Mouse (Mus musculus): Measurements from ENCODE around the gene Acvrl1.
A peak's percentile ranks its signal among the peaks of the same experiment; 100 is the strongest.

The Acvrl1 gene

DNA sequence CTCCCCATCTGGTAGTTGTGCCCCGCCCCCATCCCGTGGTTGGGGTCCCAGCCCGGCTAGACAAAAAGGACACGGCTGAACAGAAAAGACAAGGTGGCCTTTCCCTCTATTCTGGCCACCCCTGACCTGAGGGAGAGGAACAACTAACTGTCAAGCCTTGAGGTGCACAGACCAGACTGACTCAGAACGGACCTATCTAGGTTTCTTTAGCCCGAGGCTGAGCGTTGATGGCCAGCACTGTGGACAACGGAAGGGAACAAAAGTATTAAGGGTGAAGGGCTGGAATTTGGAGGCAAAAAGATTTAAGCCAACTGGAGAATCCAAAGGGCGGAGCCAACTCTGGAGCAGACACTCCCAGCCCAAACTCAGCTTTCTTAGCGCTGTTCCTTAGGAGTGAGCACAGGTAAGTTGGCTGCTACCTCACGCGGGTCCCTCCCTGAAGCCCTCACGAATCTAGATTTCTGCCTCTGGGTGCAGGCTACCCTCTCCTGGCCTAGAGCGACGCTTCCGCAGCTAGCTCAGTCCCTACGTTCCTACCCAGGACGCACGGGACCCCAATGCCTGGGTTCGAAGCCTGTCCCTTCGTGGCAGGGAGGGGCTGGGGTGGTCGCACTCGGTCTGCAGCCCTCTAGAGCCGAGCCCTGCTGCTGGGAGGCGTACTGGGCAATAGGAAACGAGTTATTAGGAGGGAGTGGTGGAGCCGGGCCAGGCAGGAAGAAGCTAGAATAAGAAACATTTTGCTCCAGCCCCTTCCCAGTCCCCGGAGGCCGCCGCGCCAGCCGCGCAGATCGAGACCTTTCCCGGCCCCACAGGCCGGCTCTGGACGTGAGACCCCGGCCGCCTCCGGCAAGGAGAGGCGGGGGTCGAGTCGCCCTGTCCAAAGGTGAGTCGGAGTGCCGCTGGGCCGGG lies at the start of gene Acvrl1:
Gene Acvrl1 (plus strand): TSS at position 342 of the 909 bp plus-strand sequence.
- DNase-seq (ENCODE audit: low spot score in 2 of 2) = no peak

DNA sequence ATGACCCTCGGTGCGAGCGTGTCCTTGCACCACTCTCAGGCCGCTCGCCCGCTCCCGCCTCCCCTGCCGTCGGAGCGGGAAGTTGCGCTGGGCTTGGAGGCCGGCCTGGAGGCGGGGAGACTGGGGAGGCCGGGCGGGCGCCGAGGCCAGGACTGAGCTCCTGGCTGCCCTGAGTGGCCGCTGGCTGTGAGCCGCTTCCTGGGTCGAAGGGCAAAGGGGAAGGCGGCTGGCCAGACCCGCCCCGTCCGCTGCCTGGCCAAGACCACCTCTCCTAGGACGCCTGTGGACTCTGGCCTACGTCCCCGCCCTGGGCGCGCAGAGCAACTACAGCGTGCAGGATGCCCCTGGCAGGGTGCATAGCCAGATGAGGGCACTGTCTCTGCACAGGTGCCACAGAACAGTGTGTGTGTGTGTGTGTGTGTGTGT lies 49.6 kb upstream of the Acvrl1 start:
- peak; percentile 47 to 59 for DNase-seq (ENCODE audit: low spot score in 2 of 2)

DNA sequence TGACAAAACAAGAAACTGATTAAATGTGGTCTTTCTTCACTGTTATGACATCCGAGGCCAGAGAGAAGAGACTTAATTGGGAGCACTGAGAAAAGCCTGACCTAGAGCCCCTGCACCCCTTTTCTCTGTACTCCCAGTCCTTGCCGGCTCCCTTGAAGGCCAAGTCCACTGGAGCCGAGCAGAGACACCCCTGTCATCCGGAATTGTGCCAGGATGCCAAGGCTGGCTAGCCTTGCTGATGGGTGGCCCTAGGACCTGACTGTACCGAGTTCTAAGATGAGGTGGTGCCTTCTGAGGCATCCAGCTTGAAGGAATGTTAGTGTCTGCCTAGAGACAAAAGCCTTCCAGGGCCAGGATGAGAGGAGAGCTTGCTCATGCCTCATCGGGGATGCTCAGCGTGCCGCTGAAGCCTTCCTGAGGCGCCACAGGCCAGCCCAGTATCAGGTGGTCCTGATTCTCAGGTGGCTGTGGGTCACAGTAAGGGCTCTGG lies 48.2 kb upstream of the Acvrl1 start:
- DNase-seq (ENCODE audit: low spot score in 2 of 2) = no peak

DNA sequence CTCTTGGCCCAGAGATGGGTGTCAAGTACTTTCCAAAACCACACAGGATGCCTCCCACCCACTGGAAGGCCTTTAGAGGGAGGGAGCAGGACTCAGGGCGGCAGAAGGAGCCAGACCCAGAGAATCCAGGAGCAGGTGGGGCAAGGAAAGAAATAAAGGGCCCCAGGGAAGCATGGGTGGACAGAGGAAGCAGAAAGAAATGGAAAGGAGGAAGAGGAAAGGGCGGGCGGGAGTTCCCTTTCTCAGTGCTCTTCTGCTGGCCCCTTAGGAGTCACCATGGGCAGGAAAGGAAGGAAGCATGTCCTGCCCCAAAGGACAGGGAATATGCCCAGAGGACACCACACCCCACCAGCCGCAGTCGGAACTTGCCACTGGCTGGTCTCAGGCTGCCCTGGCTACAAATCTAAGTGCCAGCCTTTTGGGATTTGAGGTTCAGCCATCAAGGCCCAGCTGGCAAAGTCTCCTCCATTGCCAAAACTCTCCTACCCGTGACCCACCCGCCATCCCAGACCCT lies 47.2 kb upstream of the Acvrl1 start:
- no peak for DNase-seq (ENCODE audit: low spot score in 2 of 2)

DNA sequence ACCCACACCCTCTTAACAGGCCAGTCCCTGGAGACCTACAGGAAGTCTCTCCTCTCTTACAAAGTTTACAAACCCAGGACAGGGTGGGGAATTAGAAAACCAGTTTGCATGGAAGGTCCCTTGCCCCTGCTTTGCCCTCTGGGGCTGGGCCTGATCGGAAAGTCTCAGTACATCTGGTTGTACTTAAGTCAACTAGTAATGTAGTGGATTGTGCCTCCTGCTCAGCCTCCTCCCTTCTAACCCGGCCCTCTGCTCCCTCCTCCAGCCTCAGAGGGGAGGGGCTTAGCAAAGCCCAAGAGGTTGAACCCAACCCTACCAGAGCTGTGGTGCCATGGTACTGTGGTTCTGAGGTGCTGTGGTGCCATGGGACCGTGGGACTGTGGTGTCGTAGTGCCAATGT lies 46.1 kb upstream of the Acvrl1 start:
- no peak for DNase-seq (ENCODE audit: low spot score in 2 of 2)

DNA sequence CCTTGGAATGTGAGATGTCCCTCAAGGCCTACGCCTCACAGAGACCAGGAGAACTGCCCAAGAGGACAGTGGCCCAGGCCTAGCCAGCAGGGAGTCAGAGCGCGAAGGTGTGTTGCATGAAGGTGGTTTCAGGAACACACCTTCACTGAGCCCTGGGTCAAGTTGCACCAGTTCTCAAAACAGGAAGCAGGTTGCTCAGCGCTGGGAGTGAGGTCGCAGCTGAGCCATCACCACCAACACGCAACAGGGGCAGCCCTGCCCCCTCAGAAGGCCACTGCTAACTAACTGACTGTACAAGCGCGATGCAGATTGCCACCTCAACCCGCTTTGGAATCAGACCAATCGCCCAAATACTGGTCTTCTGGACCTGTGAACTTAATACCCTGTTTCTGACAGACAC lies 43.8 kb upstream of the Acvrl1 start:
- no peak for DNase-seq (ENCODE audit: low spot score in 2 of 2)

DNA sequence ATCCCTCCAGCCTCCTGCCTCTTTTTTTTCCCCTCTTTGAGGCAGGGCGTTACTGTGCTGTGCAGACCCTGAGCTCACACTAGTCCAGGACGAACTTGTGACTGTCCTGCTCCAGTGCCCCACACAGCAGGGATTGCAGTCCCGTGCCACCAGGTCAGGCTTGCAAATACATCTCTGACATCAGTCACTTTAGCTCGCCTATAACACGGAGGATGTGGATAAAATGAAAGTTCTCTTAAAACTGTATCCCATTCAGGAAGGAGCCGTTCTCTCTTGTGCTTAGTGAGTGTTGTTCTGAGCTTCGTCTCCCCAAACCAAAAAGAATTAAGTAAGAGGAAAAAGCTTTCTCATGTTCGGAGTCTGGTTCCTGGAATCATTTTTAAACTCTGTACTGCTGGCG lies 41.9 kb upstream of the Acvrl1 start:
- no peak for DNase-seq (ENCODE audit: low spot score in 2 of 2)

DNA sequence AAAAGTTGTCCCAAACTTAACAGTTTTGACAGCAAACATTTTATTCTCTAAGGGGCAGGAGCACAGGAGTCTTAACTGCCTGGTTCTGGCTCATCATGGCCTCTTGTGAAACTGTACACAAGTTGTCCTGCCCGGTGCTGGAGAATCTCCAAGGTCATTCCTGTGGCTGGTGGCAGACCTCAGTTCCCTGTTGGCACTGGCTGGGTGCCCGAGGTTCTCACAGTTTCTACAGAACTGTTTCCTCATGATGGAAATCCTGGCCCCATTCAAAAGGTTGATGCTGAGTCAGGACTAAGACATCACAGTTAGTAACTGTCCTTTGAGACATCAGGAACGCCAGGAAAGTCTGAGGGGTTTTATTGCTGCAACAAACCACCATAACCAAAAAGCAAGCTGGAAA lies 41.4 kb upstream of the Acvrl1 start:
- no peak for DNase-seq (ENCODE audit: low spot score in 2 of 2)

DNA sequence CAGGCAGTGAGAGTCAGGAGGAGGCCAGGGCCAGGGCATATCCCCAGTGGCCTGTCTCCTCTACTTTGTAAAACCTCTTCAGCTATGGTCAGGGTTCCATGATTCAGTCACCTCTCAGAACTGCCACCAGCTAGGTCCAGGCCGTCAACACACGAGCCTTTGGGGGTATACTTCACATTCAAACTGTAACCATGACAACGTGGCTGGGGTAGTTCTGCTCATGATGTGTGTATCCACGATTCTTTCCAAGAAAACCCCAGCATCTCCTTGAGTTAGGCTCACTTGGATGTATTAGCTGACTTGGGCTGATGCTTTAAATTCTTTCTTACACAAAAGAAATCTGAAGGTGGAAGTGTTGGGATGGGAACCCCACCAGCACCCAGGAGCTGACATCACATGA lies 40.0 kb upstream of the Acvrl1 start:
- no peak for DNase-seq (ENCODE audit: low spot score in 2 of 2)

DNA sequence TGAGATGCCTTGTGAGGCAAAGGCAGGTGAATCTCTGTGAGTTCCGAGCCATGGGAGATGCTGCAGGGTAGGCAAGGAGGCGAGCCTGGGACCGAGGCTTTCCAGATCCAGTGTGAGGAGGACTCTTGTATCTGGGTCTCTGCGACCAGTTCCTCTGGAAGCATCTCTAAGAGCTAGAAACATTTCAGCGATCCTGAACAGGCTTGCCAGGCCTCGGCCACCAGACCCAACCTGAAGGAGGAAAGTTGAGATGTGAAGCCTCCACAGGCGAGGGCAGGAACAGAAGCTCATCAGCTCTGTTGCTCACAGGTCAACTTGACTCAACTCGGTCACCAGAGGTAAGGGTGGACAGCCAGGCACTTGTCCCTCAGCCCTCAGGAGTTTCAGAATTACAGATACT lies 36.8 kb upstream of the Acvrl1 start:
- DNase-seq (ENCODE audit: low spot score in 2 of 2) = no peak

DNA sequence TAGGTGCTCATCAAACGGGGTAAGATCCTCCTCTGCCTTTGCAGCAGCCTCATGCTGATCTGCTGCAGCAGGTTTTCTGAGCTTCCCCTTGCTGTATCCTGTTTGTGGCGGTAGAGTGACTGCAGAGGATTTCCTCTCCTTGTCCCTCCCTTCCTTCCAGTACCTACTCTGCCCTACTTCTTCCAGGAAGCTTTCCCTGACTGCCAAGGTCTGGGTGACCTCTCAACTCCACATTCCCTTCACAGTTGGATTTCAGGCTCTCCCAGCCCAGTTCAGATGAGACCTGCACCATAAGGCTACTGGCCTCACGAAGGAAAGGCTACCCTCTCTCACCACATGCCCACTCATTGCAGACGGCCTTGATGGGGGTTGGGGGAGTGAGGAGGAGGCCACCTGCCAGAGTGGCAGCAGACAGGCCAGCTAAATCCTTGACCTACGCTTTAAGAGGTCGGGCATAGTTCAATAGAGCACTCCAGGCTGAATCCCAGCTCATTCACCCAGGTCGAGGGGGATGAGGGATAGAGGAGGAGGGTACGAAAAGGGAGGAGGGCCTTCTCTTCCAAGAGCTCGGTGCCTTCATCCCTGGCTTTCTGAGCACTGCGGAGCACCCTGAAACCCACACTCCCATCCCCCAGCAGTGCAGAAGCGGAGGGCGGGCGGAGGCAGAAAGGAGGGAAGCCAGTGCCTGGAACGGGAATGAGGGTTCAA lies 36.0 kb upstream of the Acvrl1 start:
- no peak for DNase-seq (ENCODE audit: low spot score in 2 of 2)

DNA sequence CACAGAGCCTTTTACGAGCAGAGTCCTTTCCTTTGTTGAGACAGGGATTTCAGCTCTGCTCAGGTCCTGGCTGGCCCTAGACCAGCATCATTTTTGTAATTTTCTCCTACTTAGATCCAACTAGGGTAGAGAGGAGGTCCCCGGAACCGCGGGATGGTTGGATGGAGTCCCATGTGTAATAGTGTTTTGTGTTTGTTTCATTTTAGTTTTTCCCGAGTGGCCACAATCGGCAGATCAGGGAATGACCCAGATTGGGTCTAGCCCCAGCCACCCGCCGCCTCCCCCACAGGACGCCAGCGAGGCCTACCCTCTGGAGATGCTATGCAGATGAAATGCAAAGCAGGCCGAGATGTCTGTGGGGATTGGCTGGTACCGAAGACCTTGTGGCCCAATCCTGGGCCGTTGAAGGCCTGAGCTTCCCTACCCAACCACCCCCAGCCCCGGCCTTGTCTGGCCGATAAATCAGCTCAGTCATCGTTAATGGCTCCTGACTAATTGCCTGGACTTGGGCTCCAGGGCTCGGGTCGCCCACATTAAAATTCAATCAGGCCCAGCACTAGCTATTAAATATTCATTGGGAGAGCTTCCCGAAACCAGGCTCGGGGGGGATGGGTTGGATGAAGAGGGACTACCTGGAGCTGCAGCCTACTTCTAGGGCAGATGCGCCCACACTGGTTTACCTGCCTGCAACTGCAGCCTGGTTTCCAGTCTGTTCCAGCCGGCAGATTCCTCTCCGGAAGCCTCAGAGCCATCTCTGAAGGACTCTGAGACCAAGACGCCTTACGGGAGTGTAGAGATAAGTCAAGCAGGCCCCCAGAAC lies 35.3 kb upstream of the Acvrl1 start:
- no peak for DNase-seq (ENCODE audit: low spot score in 2 of 2)

DNA sequence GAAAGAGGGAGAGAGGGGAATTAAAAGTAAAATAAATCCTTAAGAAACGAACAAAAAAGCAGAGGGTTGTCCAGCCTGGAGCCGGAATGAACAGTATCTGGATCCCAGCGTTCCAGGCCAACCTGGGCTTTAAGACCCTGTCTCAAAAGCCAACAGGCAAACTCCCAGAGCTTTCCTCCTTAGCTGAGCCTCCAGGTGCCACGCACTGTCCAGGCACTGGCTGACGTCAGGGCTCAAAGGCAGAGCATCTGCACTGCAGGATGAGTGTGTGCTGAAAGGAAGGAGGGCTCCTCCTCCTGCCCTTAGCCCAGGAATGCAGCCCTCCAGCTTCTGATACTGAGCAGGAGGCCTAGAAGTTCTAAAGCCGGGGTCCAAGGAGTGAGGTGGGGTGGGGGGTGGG lies 34.3 kb upstream of the Acvrl1 start:
- DNase-seq (ENCODE audit: low spot score in 2 of 2) = no peak

DNA sequence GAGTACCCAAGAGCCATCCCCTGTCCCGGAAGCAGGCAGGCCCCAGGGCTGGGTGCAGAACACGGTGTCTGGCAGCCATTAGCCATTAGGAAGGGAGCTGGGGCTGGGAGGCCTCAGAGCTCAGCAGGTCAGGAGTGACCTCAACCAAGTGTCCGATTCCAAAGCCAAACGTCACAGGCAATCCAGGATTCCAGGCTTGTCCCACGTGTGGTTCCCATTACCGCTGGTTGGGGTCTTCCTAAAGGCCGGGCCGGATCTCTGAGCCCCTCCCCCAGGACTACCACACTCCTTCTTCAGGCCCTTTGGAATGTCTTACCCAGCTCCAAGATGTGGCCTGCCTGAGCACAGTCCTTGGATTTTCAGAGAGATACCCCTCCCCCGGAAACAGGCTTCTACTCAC lies 33.3 kb upstream of the Acvrl1 start:
- no peak for DNase-seq (ENCODE audit: low spot score in 2 of 2)

DNA sequence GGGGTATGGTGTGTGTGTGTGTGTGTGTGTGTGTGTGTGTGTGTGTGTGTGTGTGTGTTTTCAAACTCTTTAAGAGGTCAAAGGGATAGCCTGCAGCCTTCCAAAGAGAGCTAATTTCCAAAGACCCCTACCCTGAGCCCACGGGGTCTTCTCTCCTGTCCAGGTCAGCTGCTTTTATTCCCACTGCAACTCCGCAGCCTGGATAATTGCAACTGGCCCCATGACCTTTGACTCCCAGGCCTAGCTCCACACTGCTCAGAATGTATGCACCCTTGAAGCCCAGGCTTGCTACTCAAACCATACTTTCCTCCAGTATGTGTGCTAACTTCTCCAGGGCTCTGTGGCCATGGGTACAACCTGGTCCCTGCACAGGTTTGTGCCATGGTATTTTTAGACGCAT lies 32.9 kb upstream of the Acvrl1 start:
- DNase-seq (ENCODE audit: low spot score in 2 of 2) = no peak

DNA sequence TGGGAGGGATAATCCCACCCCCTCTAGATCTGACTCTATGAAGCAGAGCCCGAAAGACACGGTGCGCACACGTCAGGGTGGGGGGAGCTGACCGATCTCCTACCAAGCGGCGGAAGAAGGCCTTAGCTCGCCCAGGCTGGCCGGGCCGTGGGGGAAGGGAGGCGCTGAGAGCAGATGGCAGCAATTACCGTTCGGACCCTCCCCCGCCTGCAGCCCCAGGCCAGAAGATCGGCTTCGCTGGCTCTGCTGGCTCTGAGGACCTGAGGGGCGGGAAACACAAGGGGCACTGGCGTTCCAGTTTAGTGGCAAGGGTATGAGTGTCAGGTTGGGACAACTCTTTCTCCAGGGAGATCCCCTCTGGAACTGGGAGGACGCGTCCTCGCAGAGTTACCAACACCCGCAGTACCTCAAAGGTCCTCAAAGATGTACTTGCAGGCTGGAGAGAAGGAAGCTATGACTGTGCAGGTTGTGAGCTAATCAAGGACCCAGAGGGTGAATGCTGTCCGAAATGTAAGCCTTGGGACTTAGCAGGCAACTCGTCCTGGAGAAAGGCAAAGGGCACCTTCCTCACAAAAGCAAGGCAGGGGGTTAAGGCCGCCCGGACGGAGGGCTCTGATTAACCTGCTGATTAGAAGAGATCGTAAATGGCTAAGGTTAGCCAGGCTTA lies 30.2 kb upstream of the Acvrl1 start:
- no peak for DNase-seq (ENCODE audit: low spot score in 2 of 2)

DNA sequence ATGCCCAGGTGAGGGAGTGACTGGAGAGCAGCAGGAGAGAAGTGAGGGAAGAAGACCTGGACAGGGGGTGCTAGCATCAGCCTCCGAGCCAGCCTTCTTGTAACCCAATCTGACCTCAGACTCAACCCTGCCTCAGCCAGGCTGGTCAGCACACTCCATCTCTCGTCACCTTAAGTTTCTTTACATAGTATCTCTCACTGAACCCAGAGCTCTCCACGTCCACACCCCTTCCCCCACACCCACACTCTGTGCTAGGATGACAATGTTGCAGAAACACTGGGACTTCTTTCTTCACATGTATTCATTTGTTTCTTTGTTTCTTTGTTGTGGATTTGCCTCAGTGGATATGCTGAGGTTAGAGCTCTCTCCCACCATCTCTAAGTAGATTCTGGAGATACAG lies 27.3 kb upstream of the Acvrl1 start:
- DNase-seq (ENCODE audit: low spot score in 2 of 2) = no peak

DNA sequence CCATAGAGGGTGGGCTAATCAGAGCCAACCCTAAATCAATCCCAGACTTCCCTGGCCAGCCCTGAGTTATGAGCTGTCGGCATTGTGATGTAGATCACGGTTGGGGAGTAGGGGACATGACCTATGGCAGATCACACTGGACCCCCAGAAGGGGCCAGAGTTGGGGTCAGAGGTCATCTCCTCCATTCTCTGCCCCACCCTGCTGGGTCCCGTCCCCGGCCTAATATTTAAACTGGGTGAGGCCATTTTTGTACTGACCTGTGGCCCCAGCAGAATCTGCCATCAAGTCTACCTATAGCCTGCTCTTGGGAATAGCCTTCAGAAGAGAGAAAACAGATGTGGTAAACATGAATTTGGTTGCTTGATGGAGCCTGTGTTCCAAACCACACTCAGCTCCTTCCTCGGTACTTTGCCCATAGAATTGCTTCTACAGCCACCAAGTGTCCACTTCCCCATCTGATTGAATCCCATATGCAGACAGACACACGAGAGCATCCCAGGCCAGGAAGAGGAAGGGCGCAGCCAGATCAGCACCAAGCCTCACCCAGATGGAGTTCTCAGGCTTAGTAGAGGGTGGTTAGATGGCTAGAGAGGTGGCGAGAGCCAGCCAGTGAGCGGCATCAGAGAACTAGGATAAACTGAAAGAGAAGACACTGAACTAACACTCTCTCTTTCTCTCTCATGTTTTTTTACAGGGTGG lies 24.6 kb upstream of the Acvrl1 start:
- no peak for DNase-seq (ENCODE audit: low spot score in 2 of 2)

DNA sequence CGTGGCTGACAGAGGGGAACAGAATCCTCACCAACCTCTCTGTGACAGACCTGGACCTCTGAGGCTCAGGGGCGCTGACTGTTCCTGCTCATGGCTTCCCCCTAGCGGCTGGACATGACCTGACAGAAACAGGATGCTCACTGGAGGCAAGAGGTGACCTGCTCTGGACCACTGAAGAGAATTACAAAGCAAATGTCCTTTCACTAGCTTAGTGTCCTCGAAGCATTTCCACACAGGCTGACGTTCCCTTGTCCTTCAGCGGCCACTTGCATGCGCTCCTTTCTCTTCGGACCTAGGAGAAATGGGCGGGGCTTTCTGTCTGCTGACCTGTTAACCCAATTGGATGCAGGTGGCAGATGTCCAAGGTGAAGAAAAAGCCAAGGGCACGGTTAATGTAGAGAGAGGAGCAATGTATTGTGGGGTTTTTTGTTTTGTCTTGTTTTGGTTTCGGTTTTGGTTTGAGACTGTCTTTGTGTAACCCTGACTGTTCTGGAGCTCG lies 22.8 kb upstream of the Acvrl1 start:
- peak; percentile 72 to 74 for DNase-seq (ENCODE audit: low spot score in 2 of 2)

DNA sequence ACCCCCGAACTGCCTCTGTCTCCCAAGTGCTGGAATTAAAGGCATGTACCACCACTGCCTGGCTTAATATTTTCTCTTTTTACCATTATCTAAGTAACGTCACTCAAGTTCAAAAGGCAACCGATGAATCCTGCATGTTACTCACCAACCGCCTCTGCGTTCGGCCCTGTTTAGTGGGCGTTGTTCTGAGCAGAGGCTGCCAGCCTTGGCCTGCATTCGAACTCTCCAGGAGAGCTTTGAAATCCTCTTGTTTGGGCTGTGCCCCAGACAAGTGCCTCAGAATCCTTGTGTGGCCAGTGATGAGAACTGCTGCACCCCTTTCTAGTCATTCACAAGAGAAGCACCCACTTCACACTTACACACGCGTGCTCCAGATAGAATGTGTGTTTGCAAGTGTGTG lies 22.3 kb upstream of the Acvrl1 start:
- peak in 1 of 2 experiments; percentile 23 for DNase-seq (ENCODE audit: low spot score in 2 of 2)
